Mouse (Mus musculus) megakaryocyte, embryonic 14.5 days (primary cell): ENCODE results near the gene Lrch3. TPM values are rescaled to one million over a fixed set of nuclear protein-coding genes. Genes with fewer than 3 reads are reported as not detected.

Source experiments
- H3K27me3 ChIP-seq: replicated peaks from 2 replicates; pipeline ENCODE3; 2012; ENCODE audit warnings: inconsistent platforms
- H3K36me3 ChIP-seq: replicated peaks from 2 replicates; pipeline ENCODE3; 2012; ENCODE audit warnings: low read length, inconsistent platforms, mixed read lengths
- H3K4me1 ChIP-seq: 2 replicates; pipeline ENCODE4 v1.6.1; 2012; ENCODE audit warnings: inconsistent platforms
- H3K4me3 ChIP-seq: replicated peaks from 2 replicates; pipeline ENCODE3; 2012; ENCODE audit warnings: moderate library complexity, mild to moderate bottlenecking, inconsistent platforms
- H3K9me3 ChIP-seq: 2 replicates; pipeline ENCODE4 v1.6.1; 2012; ENCODE audit warnings: inconsistent platforms
- FLI1 ChIP-seq: IDR thresholded peaks from 2 replicates; pipeline ENCODE4 v1.6.1; 2012; ENCODE audit warnings: low read length, inconsistent platforms, mixed read lengths
- GATA1 ChIP-seq: IDR thresholded peaks from 3 replicates; pipeline ENCODE4 v1.6.1; 2012; ENCODE audit warnings: mixed read lengths, low read length, inconsistent platforms, borderline replicate concordance
- polyA plus RNA-seq: library from polyadenylated mRNA; stranded (reverse); fragments of >175 nt; gene quantifications from 2 replicates; pipeline ENCODE4 v1.2.3, GENCODE M21; 2012; ENCODE audit warnings: low replicate concordance; ENCODE audit not compliant: insufficient read depth

Gene Lrch3
- polyA plus RNA-seq, 1 experiment = 2.7 TPM

GRCm38 (mm10) chr16:33062024-33062681 is 148.3 kb downstream of the Lrch3 start, which contains the start of gene Lmln:
Lmln (plus strand) TSS chr16:33062521.
- Histone ChIP-seq H3K4me1 (peaks cover 58% of the 10 kb centered on the region), H3K36me3 (peaks cover 42% of the 10 kb centered on the region), H3K9me3 (no peaks in the 10 kb centered on the region), H3K27me3 (no peaks in the 10 kb centered on the region), H3K4me3 (peak within 1 kb of the TSS; percentile 97)
- TF ChIP-seq FLI1 = no peak

GRCm38 (mm10) chr16:33062682-33063131 is 148.8 kb downstream of the Lrch3 start:
- TF ChIP-seq GATA1 (no peak), FLI1 (no peak)
- no peaks in the 10 kb centered on the region for H3K9me3 ChIP-seq
- peaks cover 41% of the 10 kb centered on the region for H3K36me3 ChIP-seq
- H3K4me1 ChIP-seq = peaks cover 58% of the 10 kb centered on the region
- H3K27me3 ChIP-seq = no peaks in the 10 kb centered on the region
- H3K4me3 ChIP-seq = peak overlapping the region; percentile 97

- peak overlapping the region; percentile 97 for H3K4me3 ChIP-seq
- H3K27me3 ChIP-seq = no peaks in the 10 kb centered on the region
- peaks cover 40% of the 10 kb centered on the region for H3K36me3 ChIP-seq
- TF ChIP-seq FLI1 = no peak
- no peak for TF ChIP-seq GATA1
- H3K9me3 ChIP-seq = no peaks in the 10 kb centered on the region
- peaks cover 53% of the 10 kb centered on the region for H3K4me1 ChIP-seq
These were observed 149.4 kb downstream of the Lrch3 start for GRCm38 (mm10) chr16:33063267-33063666.

- Histone ChIP-seq H3K36me3 (peaks cover 30% of the 10 kb centered on the region), H3K4me3 (no peak overlapping the region), H3K4me1 (peaks cover 39% of the 10 kb centered on the region), H3K27me3 (no peaks in the 10 kb centered on the region), H3K9me3 (no peaks in the 10 kb centered on the region)
- TF ChIP-seq GATA1 (no peak), FLI1 (no peak)
These were observed 150.7 kb downstream of the Lrch3 start for GRCm38 (mm10) chr16:33064636-33065035.

Other genes with a start within 250 kb of the Lrch3 start
- not detected in 2 replicates for gene Muc4, start 178.2 kb upstream of the Lrch3 start, polyA plus RNA-seq
- gene Muc20, start 116.7 kb upstream of the Lrch3 start, polyA plus RNA-seq = not detected in 2 replicates
- gene Smbd1, start 103.6 kb upstream of the Lrch3 start, polyA plus RNA-seq = not detected in 2 replicates
- 22.1 and 57.2 TPM in 2 replicates for gene Fyttd1, start 36.6 kb upstream of the Lrch3 start, polyA plus RNA-seq
- gene Rubcn, start 36.3 kb upstream of the Lrch3 start, polyA plus RNA-seq = 5.3 and 9.9 TPM in 2 replicates
- 3.3 TPM in 1 of 2 replicates, not detected in the other for gene Iqcg, start 142.1 kb downstream of the Lrch3 start, polyA plus RNA-seq
- gene Rpl35a, start 142.4 kb downstream of the Lrch3 start, polyA plus RNA-seq = 18.9 and 136 TPM in 2 replicates
- 0.02 TPM in 1 of 2 replicates, not detected in the other for gene Lmln, start 148.4 kb downstream of the Lrch3 start, polyA plus RNA-seq